Comparison of ENCODE assay signal across 8 mouse cellular contexts in the genomic region with DNA sequence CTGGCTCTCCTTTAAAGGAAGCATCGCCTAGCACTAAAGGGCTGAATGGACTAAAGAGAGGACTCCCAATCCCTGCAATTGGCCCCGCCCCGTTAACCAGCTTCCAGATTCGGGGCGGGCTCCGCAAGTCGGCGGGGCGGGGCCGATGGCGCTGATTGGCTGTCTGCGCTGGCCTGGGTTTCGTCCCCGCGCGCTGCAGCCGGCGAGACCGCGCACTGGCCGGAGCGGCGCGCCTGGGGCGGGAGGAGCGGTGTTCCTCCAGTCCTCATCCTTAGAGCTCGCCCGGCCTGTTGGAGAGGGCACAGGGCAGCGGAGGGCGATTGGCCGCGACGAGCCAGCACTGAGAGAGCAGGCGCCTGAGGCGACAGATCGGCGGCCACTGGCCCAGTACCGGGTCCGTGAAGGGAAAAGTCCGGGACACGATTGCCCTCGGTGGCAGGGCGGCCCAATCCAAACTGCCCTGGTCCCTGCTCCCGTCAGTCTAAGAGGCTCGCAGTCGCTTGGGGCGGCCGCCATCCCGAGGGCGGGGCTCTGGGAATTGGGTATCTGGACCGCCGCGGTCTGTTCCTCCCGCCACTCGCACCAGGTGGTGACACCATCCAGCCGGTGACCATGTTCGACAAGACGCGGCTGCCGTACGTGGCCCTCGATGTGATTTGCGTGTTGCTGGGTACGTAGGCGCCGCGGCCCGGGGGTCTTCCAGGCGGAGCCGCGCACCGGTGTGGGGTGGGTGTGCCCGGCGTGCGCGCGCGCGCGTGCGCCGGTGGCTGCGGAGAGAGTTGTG. TPM values are rescaled to one million over a fixed set of nuclear protein-coding genes. Genes with fewer than 3 reads are reported as not detected.
A peak's percentile ranks its signal among the peaks of the same experiment; 100 is the strongest.
DNase-seq lines count a peak whose midpoint lies in the region; ATAC-seq and TF ChIP-seq lines count a peak whose summit lies in the region.

A gene (plus strand): TSS at position 196 of the 784 bp plus-strand sequence.

- WGBS in forebrain, embryonic 12.5 days, result under 1% methylated on average over 82 of the region's 83 CpGs
- under 1% methylated on average over 80 of the region's 83 CpGs for WGBS in heart, embryonic 16.5 days
- under 1% methylated on average over 83 of the region's 83 CpGs for WGBS in liver, embryonic 13.5 days (ENCODE audit: insufficient replicate concordance)
- under 1% methylated on average over 83 of the region's 83 CpGs for WGBS in stomach, embryonic 15.5 days

- H3K4me2 ChIP-seq in forebrain, embryonic 12.5 days, result peak within 1 kb of the TSS; percentile 80
- peak within 1 kb of the TSS; percentile 84 for H3K4me2 ChIP-seq in heart, embryonic 16.5 days (ENCODE audit: low read depth, low read length)
- peak within 1 kb of the TSS; percentile 97 for H3K4me2 ChIP-seq in liver, embryonic 13.5 days
- H3K4me2 ChIP-seq in stomach, embryonic 15.5 days, result peak within 1 kb of the TSS; percentile 74

- no peaks in the 10 kb centered on the region for H3K9me3 ChIP-seq in E14TG2a.4 (ENCODE audit: low read length)
- H3K9me3 ChIP-seq in forebrain, embryonic 12.5 days, result no peaks in the 10 kb centered on the region
- H3K9me3 ChIP-seq in heart, embryonic 16.5 days (replicated peaks; ENCODE audit: control insufficient read depth, low read length), result no peaks in the 10 kb centered on the region
- H3K9me3 ChIP-seq in liver, embryonic 13.5 days (replicated peaks), result no peaks in the 10 kb centered on the region
- H3K9me3 ChIP-seq in stomach, embryonic 15.5 days, result no peaks in the 10 kb centered on the region

- H3K36me3 ChIP-seq in E14TG2a.4 (ENCODE audit: insufficient read depth, low read length), result peaks cover 13% of the 10 kb centered on the region
- 0 out of 2 replicates have a peak, but pooled peaks cover 1% of the 10 kb centered on the region for H3K36me3 ChIP-seq in forebrain, embryonic 12.5 days (replicated peaks)
- peaks cover 4% of the 10 kb centered on the region for H3K36me3 ChIP-seq in heart, embryonic 16.5 days (ENCODE audit: control insufficient read depth, insufficient read depth)
- H3K36me3 ChIP-seq in liver, embryonic 13.5 days, result peaks cover 4% of the 10 kb centered on the region
- H3K36me3 ChIP-seq in stomach, embryonic 15.5 days, result peaks cover 4% of the 10 kb centered on the region

- H3K9ac ChIP-seq in forebrain, embryonic 12.5 days, result peak within 1 kb of the TSS; percentile 80
- H3K9ac ChIP-seq in heart, embryonic 16.5 days (ENCODE audit: low read length), result peak within 1 kb of the TSS; percentile 85
- peak within 1 kb of the TSS; percentile 88 for H3K9ac ChIP-seq in liver, embryonic 13.5 days
- H3K9ac ChIP-seq in stomach, embryonic 15.5 days, result peak within 1 kb of the TSS; percentile 88

- H3K4me3 ChIP-seq in E14TG2a.4 (replicated peaks; ENCODE audit: low read length), result peak within 1 kb of the TSS; percentile 95
- H3K4me3 ChIP-seq in forebrain, embryonic 12.5 days (replicated peaks), result peak within 1 kb of the TSS; percentile 77
- peak within 1 kb of the TSS; percentile 72 for H3K4me3 ChIP-seq in heart, embryonic 16.5 days (ENCODE audit: low read length)
- H3K4me3 ChIP-seq in liver, embryonic 13.5 days (replicated peaks), result peak within 1 kb of the TSS; percentile 89
- peak within 1 kb of the TSS; percentile 87 for H3K4me3 ChIP-seq in stomach, embryonic 15.5 days (replicated peaks)

- H3K27me3 ChIP-seq in E14TG2a.4 (ENCODE audit: insufficient read depth, low read length), result no peaks in the 10 kb centered on the region
- H3K27me3 ChIP-seq in forebrain, embryonic 12.5 days, result no peaks in the 10 kb centered on the region
- no peaks in the 10 kb centered on the region for H3K27me3 ChIP-seq in heart, embryonic 16.5 days (ENCODE audit: control insufficient read depth, insufficient read depth, low read length)
- H3K27me3 ChIP-seq in liver, embryonic 13.5 days, result peaks cover 12% of the 10 kb centered on the region; the same call in 1 of the 2 replicates
- H3K27me3 ChIP-seq in stomach, embryonic 15.5 days (replicated peaks), result no peaks in the 10 kb centered on the region

- peak; percentile 97 for ATAC-seq in cerebellum, adult (ENCODE audit: insufficient number of reproducible peaks, low FRiP score, low TSS enrichment)
- ATAC-seq in forebrain, embryonic 12.5 days (ENCODE audit: low FRiP score), result peak; percentile 98
- peak; percentile 96 for ATAC-seq in heart, embryonic 16.5 days (replicated peaks; ENCODE audit: extremely low read depth, insufficient read depth, low FRiP score)
- peak; percentile 96 for ATAC-seq in liver, embryonic 13.5 days (ENCODE audit: low read depth)
- peak; percentile 98 for ATAC-seq in stomach, embryonic 15.5 days (ENCODE audit: insufficient read depth, low FRiP score, low read depth)

- DNase-seq in kidney, postnatal 25 days, result peak; percentile 99
- peak; percentile 89 for DNase-seq in liver, embryonic 13.5 days
- peak; percentile 93 for DNase-seq in neural tube, embryonic 10.5 days (ENCODE audit: extremely low spot score, low spot score)

- peaks cover 53% of the 10 kb centered on the region for H3K4me1 ChIP-seq in E14TG2a.4 (replicated peaks; ENCODE audit: low read depth, low read length)
- peaks cover 6% of the 10 kb centered on the region; the same call in 1 of the 2 replicates for H3K4me1 ChIP-seq in forebrain, embryonic 12.5 days
- H3K4me1 ChIP-seq in heart, embryonic 16.5 days (ENCODE audit: control insufficient read depth, insufficient read depth, low read length), result peaks cover 14% of the 10 kb centered on the region
- peaks cover 38% of the 10 kb centered on the region for H3K4me1 ChIP-seq in liver, embryonic 13.5 days (replicated peaks)
- H3K4me1 ChIP-seq in stomach, embryonic 15.5 days, result peaks cover 14% of the 10 kb centered on the region; the same call in 1 of the 2 replicates

- no peak for TF ChIP-seq CTCF in E14TG2a.4 (conservative IDR thresholded peaks at IDR 0.05; ENCODE audit: low read length)

- H3K27ac ChIP-seq in forebrain, embryonic 12.5 days, result peak within 1 kb of the TSS; percentile 95
- H3K27ac ChIP-seq in heart, embryonic 16.5 days (ENCODE audit: low read length), result peak within 1 kb of the TSS; percentile 92
- peak within 1 kb of the TSS; percentile 94 for H3K27ac ChIP-seq in liver, embryonic 13.5 days
- H3K27ac ChIP-seq in stomach, embryonic 15.5 days, result peak within 1 kb of the TSS; percentile 98

RNA-seq across cellular contexts. Expression of the gene that starts here (rescaled TPM):
- 17.8 and 19.1 TPM in 2 replicates for polyA plus RNA-seq in forebrain, embryonic 12.5 days (2016; fragmentation: Nextera tagmentation; extraction: Ambion mirVana)
- 59.3 and 63.2 TPM in 2 replicates for polyA plus RNA-seq in heart, embryonic 16.5 days (2015; fragmentation: Nextera tagmentation; extraction: Ambion mirVana)
- 31.8 and 32.2 TPM in 2 replicates for polyA plus RNA-seq in liver, embryonic 13.5 days (2015; fragmentation: Nextera tagmentation; extraction: Ambion mirVana)
- polyA plus RNA-seq in stomach, embryonic 15.5 days (2015; fragmentation: Nextera tagmentation; extraction: Ambion mirVana), result 94.1 and 102 TPM in 2 replicates

Comparison
In these comparisons a context has a peak if more than half of its experiments do, and no peak if none do; other contexts are left out.
1. Peak in every context shown above with its lines: DNase-seq, ATAC-seq, H3K4me3 ChIP-seq and H3K27ac ChIP-seq.